Mouse (Mus musculus): ENCODE measurements at regions not wholly inside any gene's neighbourhood (a gene's known extent, or its start where the extent isn't known, plus 50 kb on each side); places are given as distances from the start of the nearest gene placed in this dataset.

- H3K4me1 ChIP-seq (ENCODE audit: control insufficient read depth, insufficient read depth, low read length), result no peaks in the 10 kb centered on the region
- WGBS, result 39% methylated on average over 2 of the region's 2 CpGs
- no peak overlapping the region for H3K4me3 ChIP-seq (replicated peaks; ENCODE audit: extremely low read depth, low read depth, low read length)
- no peak for DNase-seq
- TF ChIP-seq CTCF (IDR thresholded peaks at IDR 0.05; ENCODE audit: insufficient read depth, low read length) (no peak), POLR2A (IDR thresholded peaks at IDR 0.05; ENCODE audit: borderline replicate concordance, extremely low read depth, low read depth, low read length) (no peak)
These were observed 156.3 kb downstream of the Tmem17 start for GRCm38 (mm10) chr11:22668220-22668619.

DNA sequence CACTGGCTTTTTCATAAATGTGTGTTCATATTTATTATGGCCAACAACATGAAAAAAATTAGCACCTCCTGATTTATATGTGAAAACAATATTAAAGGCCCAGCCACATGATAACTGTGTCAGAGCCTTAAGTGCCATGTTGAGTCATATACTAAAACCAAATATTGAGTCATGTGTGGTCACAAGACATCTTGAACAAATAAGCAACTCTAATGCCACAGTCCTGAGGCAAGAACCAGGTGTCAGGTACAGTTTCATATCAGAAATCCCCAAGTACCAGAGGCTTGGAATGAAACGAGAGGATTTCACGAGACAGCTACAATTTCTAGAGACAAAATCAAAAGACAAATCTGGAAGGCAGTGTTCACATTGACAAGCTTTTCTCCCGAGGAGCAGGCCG is 157.4 kb downstream of the Tmem17 start:
- no peak for DNase-seq
- WGBS, result 60% methylated on average over 4 of the region's 4 CpGs
- Histone ChIP-seq H3K4me3 (replicated peaks; ENCODE audit: extremely low read depth, low read depth, low read length) (no peak overlapping the region), H3K4me1 (ENCODE audit: control insufficient read depth, insufficient read depth, low read length) (no peaks in the 10 kb centered on the region)
- TF ChIP-seq POLR2A (IDR thresholded peaks at IDR 0.05; ENCODE audit: borderline replicate concordance, extremely low read depth, low read depth, low read length) (no peak), CTCF (IDR thresholded peaks at IDR 0.05; ENCODE audit: insufficient read depth, low read length) (no peak)

GRCm38 (mm10) chr11:22671791-22672490 is 160.1 kb downstream of the Tmem17 start:
- Histone ChIP-seq H3K4me3 (replicated peaks; ENCODE audit: extremely low read depth, low read depth, low read length) (no peak overlapping the region), H3K4me1 (ENCODE audit: control insufficient read depth, insufficient read depth, low read length) (peaks cover 2% of the 10 kb centered on the region)
- no peak for DNase-seq
- WGBS, result 62% methylated on average over 5 of the region's 5 CpGs
- no peak for TF ChIP-seq POLR2A (IDR thresholded peaks at IDR 0.05; ENCODE audit: borderline replicate concordance, extremely low read depth, low read depth, low read length)
- TF ChIP-seq CTCF (IDR thresholded peaks at IDR 0.05; ENCODE audit: insufficient read depth, low read length), result no peak

GRCm38 (mm10) chr11:22675047-22675446 is 163.2 kb downstream of the Tmem17 start:
- Histone ChIP-seq H3K4me3 (replicated peaks; ENCODE audit: extremely low read depth, low read depth, low read length) (no peak overlapping the region), H3K4me1 (ENCODE audit: control insufficient read depth, insufficient read depth, low read length) (peaks cover 2% of the 10 kb centered on the region)
- TF ChIP-seq CTCF (IDR thresholded peaks at IDR 0.05; ENCODE audit: insufficient read depth, low read length) (no peak), POLR2A (IDR thresholded peaks at IDR 0.05; ENCODE audit: borderline replicate concordance, extremely low read depth, low read depth, low read length) (no peak)
- DNase-seq, result no peak
- 45% methylated on average over 3 of the region's 3 CpGs for WGBS

- WGBS, result 92% methylated on average over 1 of the region's 1 CpGs
- peaks cover 2% of the 10 kb centered on the region for H3K4me1 ChIP-seq (ENCODE audit: control insufficient read depth, insufficient read depth, low read length)
- H3K4me3 ChIP-seq (replicated peaks; ENCODE audit: extremely low read depth, low read depth, low read length), result no peak overlapping the region
- TF ChIP-seq POLR2A (IDR thresholded peaks at IDR 0.05; ENCODE audit: borderline replicate concordance, extremely low read depth, low read depth, low read length) (no peak), CTCF (IDR thresholded peaks at IDR 0.05; ENCODE audit: insufficient read depth, low read length) (no peak)
- DNase-seq, result no peak
These were observed 163.9 kb downstream of the Tmem17 start for GRCm38 (mm10) chr11:22675754-22676153.

DNA sequence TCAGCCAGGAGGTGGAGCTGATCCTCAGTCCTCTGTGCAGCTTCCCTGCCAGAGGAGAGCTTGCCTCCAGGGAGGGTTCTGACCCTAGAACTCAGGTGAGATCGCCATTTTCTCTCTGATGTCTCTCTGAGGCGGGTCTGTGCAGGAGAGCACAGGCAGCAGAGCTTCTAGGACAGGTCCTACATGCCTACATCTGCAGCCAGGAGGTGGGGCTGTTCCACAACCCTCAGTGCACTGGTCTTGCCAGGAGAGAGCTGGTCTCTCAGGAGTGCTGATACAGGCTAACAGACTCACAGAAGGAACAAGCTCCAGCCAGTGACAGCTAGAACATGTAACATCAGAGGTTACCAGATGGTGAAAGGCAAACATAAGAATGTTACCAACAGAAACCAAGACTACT is 165.4 kb downstream of the Tmem17 start:
- DNase-seq, result no peak
- WGBS, result 31% methylated on average over 2 of the region's 2 CpGs
- Histone ChIP-seq H3K4me3 (replicated peaks; ENCODE audit: extremely low read depth, low read depth, low read length) (no peak overlapping the region), H3K4me1 (ENCODE audit: control insufficient read depth, insufficient read depth, low read length) (peaks cover 2% of the 10 kb centered on the region)
- TF ChIP-seq POLR2A (IDR thresholded peaks at IDR 0.05; ENCODE audit: borderline replicate concordance, extremely low read depth, low read depth, low read length) (no peak), CTCF (IDR thresholded peaks at IDR 0.05; ENCODE audit: insufficient read depth, low read length) (peak; percentile 58; the same call in 1 of the 2 replicates)

- Histone ChIP-seq H3K4me1 (ENCODE audit: control insufficient read depth, insufficient read depth, low read length) (no peaks in the 10 kb centered on the region), H3K4me3 (replicated peaks; ENCODE audit: extremely low read depth, low read depth, low read length) (no peak overlapping the region)
- TF ChIP-seq CTCF (IDR thresholded peaks at IDR 0.05; ENCODE audit: insufficient read depth, low read length), result no peak
- TF ChIP-seq POLR2A (IDR thresholded peaks at IDR 0.05; ENCODE audit: borderline replicate concordance, extremely low read depth, low read depth, low read length), result no peak
- no peak for DNase-seq
- WGBS, result 83% methylated on average over 4 of the region's 4 CpGs
These were observed 172.7 kb downstream of the Tmem17 start for GRCm38 (mm10) chr11:22684576-22684975.

- DNase-seq, result no peak
- WGBS, result 94% methylated on average over 3 of the region's 3 CpGs
- H3K4me3 ChIP-seq (replicated peaks; ENCODE audit: extremely low read depth, low read depth, low read length), result no peak overlapping the region
- TF ChIP-seq POLR2A (IDR thresholded peaks at IDR 0.05; ENCODE audit: borderline replicate concordance, extremely low read depth, low read depth, low read length), result no peak
- peaks cover 6% of the 10 kb centered on the region for H3K4me1 ChIP-seq (ENCODE audit: control insufficient read depth, insufficient read depth, low read length)
These were observed 169.9 kb downstream of the B3gnt2 start for GRCm38 (mm10) chr11:22690829-22691228.

DNA sequence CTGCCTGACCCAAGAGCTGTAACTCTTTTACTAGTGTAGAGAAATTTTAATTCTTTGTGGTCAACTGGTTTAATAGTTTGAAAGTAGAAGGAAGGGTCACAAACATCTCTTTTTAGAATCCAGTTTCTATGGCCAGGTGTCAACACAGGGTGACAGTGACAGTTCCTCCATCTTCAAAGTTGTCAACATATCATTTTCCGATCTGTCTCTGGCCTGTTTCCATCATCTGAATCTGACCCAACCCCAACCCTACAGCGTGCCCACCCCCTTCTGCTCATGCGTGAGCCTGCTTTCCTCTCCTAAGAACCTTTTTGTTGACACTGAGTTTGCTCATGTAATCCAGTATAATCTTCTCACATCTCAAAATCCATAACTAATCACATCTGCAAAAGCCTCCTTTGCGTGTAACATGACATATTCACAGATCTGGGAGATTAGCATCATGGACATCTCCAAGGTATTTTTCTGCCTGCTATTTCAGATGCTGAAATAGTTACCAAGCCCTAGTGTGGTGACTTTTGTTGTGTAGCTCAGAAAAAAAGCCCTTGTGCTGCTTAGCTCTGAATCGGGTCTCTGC is 168.4 kb downstream of the B3gnt2 start:
- WGBS, result 69% methylated on average over 5 of the region's 5 CpGs

DNA sequence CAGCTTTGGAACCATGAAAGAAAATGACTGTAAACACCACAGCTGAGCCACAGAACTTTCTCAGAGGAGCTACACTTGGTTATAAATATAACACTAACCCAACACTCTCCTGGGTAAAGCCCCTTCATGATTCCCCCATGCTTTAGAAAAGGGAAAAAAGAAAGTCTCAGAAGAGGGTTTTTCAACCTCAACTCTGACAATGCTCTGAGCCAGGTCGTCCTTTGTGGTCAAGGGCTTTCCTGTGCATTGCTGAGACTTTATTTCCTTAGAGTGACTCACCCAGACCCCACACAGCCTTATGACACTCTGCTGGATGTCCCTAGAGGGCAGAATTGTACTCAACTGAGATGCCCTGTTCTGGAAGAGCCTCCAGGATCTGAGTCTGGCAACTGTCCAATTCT is 167.8 kb downstream of the B3gnt2 start:
- H3K4me1 ChIP-seq (ENCODE audit: control insufficient read depth, insufficient read depth, low read length), result peaks cover 6% of the 10 kb centered on the region
- no peak for TF ChIP-seq CTCF (IDR thresholded peaks at IDR 0.05; ENCODE audit: insufficient read depth, low read length)
- 15% methylated on average over 1 of the region's 1 CpGs for WGBS
- H3K4me3 ChIP-seq (replicated peaks; ENCODE audit: extremely low read depth, low read depth, low read length), result no peak overlapping the region
- no peak for DNase-seq

More for the DNA sequence above, 168.4 kb downstream of the B3gnt2 start:
- DNase-seq, result no peak
- peaks cover 6% of the 10 kb centered on the region for H3K4me1 ChIP-seq (ENCODE audit: control insufficient read depth, insufficient read depth, low read length)
- TF ChIP-seq CTCF (IDR thresholded peaks at IDR 0.05; ENCODE audit: insufficient read depth, low read length) (no peak), POLR2A (IDR thresholded peaks at IDR 0.05; ENCODE audit: borderline replicate concordance, extremely low read depth, low read depth, low read length) (no peak)
- no peak overlapping the region for H3K4me3 ChIP-seq (replicated peaks; ENCODE audit: extremely low read depth, low read depth, low read length)

All from lung, adult 2 months (tissue).